Mouse (Mus musculus): ENCODE results near the gene Ifnz.
"Not testable (repeated sequence)": the region's sequence is repeated elsewhere in the genome, so short reads cannot be mapped to it uniquely, and the experiment has no call there.

- not testable (repeated sequence) for TF ChIP-seq CTCF, EP300 (IDR thresholded peaks at IDR 0.05)
These were observed 22.2 kb upstream of the Ifnz start, which contains the start of gene Gm13283 for GRCm38 (mm10) chr4:88759610-88760268.

Data from lung, postnatal 0 days (tissue).